Mouse (Mus musculus) CH12F3 (cell line): Measurements from ENCODE around the gene Rnf186.

Experiments used
- in situ Hi-C: fragments of 300-500 bp; cut with MboI; formaldehyde crosslinking; loops from 2 replicates; pipeline ENCODE4 v1.14.3; 2020; ENCODE audit warnings: low sequenced_read_pairs

Rnf186 gene

DNA sequence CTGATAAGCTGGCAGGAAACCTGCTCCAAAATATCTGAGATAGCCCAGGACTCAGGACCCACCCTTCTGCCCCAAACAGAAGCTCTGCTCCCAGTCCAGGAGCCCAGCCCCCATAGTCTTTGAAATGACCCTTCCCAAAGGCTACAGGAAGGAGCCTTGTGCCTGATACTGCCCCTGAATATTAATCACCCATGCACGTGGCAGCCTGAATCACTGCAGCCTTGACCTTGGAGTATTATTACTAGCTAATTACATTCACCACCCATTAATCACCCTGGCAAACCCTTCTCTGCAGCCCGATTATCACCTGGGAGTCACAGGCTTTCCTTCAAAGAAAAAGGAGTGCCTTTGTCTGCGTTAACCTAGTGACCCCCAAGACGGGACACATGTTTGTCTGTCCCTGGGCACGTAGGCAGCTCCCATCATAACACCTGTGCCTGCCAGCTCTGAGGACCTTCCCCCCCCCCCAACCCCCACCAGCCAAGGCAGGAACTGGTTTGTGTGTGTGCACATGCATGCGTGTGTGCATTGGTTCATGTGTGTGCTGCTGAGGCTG is 41.1 kb downstream of the Rnf186 start:
- in situ Hi-C loops: loop anchor here (25.0 kb wide), 1 partner anchor 271 kb away; the partner anchor contains the start of gene Ubxn10

DNA sequence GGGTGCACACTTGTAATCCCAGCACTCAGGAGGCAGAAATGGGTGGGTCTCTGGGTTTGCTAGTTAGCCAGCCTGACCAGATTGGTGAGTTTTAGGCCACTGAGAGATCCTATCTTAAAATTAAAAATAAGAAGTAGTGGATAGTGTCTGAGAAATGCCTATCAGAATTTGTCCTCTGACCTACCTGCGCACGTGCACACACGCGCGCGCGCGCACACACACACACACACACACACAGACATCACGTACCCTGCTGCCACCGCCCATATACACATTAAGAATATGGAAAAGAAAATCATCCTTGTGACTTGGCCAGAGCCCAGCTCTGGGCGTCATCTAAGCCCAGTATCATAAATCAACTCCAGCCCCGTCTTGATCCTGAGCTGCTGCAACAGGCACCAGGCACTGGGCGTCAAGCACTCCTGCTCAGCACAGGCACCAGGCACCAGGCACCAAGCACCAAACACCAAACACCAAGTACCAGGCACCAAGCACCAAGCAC is 44.3 kb downstream of the Rnf186 start:
- in situ Hi-C loops: loop anchor here (25.0 kb wide), 1 partner anchor 274 kb away; the partner anchor contains the start of gene Ubxn10

DNA sequence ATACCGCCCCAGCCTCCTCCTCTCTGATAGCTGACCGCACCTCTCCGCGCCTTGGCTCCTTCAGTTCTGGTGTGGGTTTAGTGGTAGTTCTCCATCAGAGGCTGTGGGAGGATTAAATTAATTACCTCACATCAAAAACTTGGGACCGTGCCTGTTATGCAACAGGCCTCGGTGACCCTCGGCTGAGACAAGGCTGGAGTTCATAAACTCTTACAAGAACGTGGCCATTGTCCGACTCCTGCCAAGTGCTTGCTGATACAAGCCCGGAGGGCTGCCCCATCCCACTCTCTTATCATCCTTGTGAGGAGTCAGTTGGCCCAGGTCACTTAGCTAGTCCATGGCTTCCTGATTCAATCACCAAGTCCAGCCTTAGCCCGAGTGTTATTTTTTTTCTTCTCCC is 46.4 kb downstream of the Rnf186 start:
- in situ Hi-C loops: loop anchor here (25.0 kb wide), 1 partner anchor 276 kb away; the partner anchor contains the start of gene Ubxn10

DNA sequence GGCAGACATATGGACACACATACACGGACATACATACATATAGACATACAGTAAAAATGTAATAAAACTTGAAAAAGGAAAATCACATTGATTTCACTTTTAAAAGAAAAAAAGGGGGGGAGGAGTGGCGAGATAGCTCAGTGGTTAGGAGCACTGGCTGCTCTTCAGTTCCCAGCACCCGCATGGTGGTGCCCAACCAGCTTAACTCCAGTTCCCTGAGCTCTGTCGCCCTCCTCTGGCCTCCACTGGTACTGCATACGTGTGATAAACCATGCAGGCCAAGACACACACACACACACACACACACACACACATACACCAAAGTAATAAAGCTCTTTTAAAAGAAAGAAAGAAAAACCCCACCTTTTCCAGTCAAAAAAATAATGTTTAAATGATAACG is 47.9 kb downstream of the Rnf186 start:
- in situ Hi-C loops: loop anchor here (25.0 kb wide), 1 partner anchor 277 kb away; the partner anchor contains the start of gene Ubxn10
